Mouse (Mus musculus) kidney, postnatal 25 days (tissue): ENCODE data around the gene Mb21d2.

Experiments used
- DNase-seq, 2 experiments: peaks; one replicate each; pipeline ENCODE4 v3.0.0; 2021; ENCODE audit warnings: mixed read lengths in 2 of 2

Gene Mb21d2

DNA sequence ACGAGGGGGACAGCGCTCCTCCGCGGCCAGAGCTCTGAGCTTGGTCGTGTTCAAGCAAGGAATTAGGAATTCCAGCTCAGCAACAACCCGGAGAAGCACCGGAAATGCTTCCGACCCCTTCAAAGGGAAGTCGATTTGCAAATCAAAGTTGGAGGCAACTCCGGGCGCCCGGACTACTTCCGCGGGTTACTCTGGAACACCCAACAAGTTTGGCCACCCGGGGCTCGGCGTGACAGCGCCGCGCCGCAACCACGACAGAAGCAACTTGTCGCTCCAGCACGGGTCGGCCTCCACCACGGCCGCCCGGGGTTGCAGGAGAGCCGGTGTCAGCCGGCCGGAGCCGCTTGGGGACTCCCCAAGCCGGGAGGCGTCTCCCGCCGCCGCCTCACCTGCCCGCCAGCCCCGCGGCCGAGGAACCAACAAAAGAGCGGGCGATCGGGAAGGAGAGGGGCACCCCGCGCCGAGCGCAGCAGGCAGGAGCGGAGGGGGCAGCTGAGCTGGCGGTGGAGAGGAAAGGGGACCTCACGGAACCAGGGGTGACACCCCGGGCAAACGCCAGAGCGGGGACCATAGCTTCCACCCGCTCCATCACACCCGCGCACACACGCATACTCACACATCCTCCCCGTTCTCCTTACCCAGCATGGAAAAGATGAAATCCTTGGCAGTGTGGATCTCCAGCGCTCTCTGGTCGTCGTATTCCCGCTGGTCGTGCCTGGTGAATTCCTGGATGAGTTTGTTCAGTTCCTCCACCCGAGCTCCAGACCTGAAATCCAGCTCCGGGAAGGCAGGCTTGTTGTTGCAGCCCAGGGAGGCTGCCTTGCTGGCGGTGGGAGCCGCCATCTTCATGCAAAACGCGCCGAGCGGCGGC is at the start of gene Mb21d2:
Gene Mb21d2 (minus strand): TSS at position 859 of the 871 bp plus-strand sequence.
- peak; percentile 67 to 80 for DNase-seq

DNA sequence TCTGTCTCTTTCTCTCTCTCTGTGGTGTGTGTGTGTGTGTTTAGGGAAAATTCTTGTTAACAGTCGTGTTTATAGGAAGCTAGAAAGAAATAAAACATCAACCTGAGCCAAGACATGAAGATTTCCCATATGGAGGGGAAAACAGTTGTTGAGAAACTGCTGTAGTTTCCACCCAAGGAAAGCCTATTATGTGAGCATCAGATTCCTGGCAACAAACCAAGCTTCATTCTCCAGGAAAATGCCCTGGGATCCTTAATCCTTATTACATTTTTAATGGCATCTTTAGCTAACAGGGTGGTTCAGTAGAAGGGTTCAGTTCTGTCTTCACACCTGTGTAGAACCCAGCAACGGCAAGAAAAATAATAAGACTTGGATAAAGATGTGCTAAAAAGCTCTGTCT is 36.8 kb upstream of the Mb21d2 start:
- DNase-seq, result no peak

DNA sequence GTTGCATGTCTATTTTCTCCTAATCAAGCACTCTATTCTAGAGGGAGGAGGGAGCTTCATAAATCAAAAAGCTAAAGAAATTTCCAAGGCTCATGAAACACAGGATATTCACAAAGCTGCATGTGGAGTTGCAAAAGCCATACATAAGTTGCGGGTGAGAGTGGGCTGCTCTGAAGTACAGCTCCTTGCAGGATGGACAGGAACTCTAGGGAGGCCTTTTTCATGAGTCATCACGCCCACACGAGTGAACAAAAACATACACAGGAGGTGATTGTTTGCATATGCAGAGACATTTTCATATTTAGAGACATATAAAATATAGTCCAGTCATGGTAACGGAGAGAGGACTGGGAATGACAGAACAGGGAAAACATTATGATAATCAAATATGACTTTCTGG is 34.6 kb upstream of the Mb21d2 start:
- DNase-seq, result no peak

DNA sequence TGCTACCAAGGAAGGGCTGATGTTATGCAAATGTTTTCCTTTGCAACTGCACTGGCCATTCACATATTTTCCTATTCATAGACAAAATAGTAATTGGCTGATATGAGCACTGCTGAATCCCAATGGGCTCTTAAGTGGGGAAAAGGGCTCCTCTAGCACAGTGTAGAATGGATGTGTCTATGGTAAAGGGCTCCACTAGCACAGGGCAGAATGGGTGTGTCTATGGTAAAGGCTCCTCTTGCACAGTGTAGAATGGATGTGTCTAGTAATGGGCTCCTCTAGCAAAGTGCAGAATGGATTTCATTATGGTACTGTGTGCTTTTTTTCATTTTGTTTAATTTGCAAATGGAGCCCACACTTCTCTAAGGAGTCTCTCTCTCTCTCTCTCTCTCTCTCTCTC is 33.5 kb upstream of the Mb21d2 start:
- no peak for DNase-seq

DNA sequence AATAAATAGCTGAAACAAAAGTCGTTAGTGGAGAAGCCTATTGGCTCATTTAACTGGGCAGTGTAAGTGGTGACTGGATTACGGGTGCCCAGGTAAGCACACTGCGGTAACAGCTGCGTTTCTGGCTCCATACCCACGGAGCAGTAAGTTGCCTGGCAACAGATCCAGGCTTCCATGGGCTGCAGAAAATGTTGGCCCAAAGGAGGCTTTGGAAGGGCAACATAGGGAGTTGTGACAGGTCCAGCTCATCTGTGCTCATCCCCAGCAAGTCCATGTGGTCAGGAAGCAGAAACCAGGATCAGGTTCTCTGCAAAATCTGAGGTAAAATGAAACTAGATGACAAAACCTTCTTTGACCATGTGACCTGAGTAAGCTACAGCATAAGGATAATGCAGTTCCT is 20.3 kb upstream of the Mb21d2 start:
- DNase-seq, result no peak

DNA sequence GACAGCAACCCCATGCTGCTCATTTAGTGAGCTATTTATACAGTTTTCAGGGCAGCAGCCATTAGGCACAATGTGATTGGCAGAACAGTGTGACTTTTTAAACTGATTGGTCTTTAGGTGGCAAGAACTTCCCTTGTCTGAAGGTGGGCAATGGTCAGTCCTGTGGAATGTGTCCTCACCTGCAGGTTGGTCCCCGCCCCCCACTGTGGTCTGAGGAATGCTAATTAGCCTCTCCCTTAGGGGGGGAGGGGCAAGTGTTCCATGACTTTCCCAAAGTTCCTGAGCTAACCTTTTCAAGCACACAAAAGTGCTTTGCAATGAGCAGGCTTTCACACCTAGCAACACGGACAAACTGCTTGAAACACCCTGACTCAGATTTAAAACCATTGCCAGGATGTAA is 13.8 kb upstream of the Mb21d2 start:
- DNase-seq, result no peak

DNA sequence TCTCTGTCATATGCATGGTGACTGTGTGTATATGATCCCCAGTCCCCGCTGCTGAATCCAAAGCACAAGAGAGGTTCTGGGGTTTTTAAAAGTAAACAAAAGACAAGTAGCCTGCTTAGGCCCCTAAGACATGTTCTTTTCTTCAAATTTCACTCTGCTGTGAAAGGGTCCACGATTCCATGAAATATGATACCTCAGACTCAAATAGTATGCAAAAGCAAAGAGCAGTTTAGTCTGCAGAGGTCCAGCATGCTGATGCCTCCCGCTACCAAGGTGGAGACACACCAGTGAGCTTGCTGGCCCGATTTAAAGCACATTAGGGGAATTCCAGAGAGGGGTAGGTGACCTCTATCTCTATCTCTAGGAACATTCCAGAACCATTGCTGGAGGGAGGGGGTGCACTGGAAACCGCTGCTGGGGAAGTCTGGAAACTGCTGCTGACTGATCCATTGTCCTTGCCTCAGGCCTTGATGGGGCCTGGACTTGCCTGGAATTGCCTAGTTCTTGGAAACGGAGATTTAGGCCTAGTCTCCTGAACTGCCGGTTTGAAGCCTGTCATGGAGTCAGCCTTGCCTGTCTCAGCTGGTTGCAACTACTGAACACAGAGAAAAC is 6.8 kb upstream of the Mb21d2 start:
- no peak for DNase-seq

DNA sequence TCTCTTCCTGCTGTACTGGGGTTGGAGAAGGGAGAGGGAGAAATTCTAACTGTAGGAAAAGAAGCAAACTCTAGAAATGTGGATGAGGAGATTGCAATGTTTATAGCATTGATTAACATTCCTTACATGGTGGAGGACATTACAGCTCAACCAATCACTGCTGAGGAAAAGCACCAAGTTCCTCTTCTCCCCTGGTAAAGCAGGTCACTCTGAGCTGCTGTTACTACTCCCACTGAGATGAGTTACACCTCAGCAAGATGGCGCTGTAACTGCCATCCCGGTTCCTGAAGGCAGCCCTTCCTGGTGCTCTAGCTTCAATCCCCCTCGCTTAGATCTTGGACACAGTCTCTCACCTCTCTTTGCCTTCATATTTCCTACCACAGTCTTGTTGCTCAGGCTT is 6.2 kb upstream of the Mb21d2 start:
- no peak for DNase-seq

DNA sequence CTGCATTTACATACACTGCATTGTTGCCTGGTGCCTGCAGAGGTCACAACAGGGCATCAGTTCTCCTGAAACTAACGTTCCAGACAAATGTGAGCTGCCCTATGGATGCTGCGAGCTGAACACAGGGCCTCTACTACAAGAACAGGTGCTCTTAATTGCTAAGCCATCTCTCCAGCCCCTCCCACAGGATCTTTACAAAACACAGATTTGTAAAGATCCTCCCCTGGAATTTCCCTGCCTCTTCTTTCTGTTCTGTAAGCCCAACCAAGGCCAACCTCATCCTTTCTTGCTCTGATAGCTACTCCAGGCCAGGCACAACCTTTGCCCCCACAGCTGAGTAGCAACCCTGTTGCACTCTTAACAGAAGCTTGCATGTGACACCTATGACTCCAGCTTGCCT is 1.7 kb upstream of the Mb21d2 start:
- peak; percentile 14 to 47 for DNase-seq

DNA sequence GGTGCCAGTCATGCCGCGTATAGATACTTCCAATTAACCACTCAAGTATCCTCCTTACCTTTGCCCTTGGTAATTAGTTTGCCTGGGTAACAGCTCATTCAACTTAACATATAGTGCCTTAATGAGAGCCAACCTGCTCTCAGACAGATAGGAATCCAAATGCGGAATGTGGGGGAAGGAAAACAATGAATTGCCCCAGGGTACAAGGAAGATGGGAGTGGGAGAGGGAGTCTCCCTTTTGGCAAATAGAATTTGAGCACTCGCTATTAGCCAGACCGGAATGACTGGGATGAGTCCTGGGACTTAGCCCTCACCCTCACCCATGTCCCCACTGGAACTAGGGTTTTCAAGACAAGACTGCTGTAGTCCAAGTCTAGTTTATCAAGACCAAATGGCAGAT is 953 bp upstream of the Mb21d2 start:
- no peak for DNase-seq

DNA sequence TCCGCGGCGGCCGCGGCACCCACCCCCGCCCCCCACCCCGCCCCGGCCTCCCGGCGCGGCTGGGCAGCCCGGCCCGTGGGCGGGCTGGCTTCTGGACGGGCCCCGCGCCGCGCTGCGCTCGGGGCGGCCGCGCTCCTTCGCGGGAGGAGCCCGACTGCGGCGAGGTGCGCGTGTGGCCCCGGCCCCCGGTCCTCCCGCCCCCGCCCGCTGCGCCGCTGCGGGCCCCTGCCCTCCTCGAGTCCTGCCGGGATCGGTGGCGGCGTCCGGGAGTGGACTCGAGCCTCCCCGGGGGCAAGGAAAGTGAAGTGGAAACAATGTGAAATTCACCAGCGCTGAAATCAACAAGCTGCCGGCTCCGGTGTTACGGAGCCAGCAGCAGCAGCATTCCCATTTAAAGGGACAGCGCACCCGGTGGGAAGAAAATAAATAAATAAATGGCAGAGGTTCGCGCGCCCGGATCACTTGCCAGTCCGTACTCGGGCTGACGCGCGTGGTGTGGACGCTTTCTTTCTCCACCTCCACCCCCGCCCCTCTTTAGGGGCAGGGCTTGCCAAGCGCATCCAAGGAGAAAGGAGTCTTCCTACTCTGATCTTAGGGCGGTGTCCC is 316 bp upstream of the Mb21d2 start:
- peak; percentile 58 to 82 for DNase-seq

DNA sequence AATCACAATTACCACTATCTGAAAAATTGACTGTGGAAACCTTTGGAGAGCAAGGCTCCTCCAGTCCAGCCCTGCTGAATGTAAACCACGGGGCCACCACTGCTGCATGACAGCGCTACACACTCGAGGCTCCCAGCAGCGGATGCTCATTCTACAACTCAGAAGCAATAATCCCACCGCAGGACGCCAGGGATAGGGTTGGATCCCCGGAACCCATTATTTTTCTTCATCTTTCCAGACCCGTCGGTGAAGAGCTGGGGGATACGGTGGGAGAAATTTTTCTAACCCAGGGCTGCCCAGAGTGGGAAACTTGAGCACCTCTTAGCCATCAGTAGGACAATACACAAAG is 1.0 kb downstream of the Mb21d2 start:
- peak; percentile 25 to 59 for DNase-seq

DNA sequence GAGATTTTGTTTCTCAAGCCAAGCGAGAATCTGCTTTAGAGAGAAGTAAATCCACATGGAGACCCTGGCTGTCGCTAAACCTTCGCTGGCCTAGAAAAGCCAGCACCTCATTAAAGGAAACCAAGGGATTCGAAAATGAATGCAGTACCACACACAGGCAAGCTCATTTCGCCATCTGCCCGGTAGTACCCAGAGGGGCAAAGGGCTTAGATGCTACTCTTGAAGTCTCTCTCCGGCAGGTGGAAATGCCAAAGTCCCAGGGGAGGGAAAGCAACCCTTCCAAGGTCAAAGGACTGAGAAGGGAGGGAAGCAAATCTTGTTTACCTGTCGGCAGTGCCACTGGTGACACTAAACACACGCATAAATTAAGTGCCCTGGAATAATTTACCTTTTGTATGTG is 2.1 kb downstream of the Mb21d2 start:
- peak; percentile 61 to 83 for DNase-seq

DNA sequence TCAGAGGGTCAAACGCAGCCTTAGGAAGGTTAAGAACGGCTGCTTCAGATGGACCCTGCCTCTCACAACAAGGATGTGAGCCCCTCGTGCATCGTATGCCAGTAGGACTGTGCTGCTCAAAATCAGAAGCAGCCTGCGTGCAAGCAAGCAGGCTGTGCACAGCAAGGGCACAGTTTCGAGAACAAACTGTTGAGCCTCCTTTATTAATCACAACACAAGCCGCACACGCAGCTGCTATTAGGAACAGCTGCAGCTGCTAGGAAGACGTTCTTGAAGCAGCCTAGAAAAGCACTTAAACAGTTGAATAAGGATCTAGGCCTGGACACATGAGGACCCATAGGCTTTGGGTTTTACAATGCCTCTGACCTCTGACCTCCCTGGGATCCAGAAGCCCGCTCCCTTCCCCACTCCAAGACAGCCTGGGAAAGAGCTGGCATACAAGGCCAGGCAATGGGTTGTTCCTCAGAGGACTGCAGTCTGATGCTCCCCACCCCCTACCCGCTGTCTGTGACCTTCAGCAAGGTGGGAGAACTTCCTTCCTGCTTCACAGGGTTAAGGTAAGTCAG is 10.1 kb downstream of the Mb21d2 start:
- no peak for DNase-seq

DNA sequence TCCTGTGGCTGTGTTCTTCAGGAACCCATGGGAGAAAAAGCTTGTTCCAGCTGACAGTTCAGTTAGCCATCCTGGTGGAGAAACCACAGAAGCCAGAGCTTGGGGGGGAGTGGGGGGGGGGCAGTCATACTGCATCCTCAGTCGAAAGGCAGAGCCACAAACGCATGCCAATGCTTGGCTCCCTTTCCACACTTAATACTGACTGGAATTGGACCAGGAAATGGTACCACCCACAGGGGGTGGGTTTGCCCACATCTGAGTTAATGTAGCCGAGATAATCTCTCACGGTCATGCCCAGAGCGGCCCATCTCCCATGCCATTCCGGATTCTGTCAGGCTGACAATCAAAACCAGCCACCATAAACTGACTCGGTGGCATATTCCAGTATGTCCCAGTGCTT is 14.1 kb downstream of the Mb21d2 start:
- no peak for DNase-seq

DNA sequence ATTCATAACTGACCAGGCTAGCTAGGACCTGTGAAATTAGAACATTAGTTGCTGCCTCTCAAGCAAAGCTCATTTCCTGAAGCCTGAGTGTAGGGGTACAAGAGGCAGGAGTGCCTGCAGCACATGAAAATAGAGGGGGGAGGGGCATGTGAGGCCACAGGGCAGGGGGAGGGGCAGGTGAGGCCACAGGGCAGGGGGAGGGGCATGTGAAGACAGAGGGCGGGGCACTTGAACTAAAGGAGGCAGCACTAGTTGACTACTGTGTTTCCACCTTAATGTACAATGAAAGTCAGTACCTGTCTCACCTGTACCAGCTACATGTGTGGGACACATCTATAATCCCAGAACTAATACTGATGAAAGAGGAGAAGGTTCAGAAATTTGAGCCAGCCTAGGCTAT is 14.8 kb downstream of the Mb21d2 start:
- no peak for DNase-seq

DNA sequence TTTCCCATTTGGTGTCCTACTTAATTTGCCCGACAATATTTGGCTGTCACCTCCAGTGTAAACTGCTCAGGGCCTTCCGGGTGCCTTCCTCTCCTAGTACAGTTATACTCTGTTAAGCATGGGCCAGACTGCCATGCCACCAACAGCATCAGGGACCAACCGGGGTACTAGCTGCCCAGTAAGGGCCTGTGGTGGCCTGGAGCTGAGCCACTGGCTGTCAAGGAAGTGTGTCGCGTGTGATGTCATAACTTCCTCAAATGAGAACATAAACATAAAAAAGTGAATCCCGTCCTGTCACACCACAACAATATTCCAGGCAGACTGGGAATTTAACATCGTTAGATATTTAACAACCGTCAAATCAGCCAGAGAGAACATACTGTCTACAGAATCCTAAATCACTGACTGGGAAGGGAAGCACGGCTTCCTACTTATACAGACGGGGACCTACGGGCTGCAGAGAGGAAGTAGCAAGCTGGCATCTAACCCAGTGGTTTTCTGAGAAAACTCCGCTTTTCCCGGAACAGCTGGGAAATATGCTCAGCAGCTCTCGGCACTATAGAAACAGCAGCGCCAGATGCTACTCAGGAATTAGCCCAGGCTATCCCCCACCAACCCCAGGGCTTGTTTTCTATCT is 17.9 kb downstream of the Mb21d2 start:
- DNase-seq, result no peak

DNA sequence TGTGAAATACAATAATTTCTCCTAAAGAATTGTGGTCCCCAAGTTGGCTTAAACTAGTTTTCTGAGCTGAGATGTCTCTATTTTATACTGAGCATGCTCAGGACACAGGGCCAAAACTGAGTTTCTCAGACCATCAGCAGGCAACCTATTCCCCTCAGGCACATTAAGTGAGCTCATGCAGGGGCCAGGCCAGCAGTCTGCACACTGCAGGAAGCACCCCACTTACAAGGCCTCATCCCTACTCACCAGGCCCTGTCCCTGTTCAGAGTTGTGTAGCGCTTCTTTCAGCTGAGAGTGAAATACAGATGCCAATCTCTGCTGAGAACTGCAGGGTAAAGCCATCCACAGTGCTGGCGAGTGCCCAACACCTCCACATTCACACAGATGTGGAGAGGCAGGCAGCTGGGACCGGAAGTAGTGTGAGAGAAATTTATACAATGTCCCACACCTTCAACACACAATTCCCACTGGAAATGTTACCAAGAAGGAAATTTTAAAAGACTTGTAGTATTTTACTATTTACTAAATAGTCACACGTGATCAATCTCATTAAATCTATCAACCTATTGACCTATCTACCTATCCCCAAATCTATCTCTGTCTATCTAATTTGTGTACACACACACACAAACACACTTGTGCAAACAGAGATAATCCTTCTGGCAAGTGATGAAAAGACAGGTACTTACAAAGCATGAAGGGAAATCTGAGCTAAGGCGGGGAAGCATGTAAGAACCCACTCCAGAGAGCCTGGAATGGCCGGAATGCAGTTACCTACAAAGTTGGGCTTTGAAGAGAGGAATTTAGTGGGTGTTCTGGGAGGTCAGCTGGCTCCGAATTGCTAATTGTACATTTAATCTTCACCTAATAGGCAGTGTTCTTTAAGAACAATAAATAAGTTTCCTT is 22.9 kb downstream of the Mb21d2 start:
- peak; percentile 46 to 49 for DNase-seq

DNA sequence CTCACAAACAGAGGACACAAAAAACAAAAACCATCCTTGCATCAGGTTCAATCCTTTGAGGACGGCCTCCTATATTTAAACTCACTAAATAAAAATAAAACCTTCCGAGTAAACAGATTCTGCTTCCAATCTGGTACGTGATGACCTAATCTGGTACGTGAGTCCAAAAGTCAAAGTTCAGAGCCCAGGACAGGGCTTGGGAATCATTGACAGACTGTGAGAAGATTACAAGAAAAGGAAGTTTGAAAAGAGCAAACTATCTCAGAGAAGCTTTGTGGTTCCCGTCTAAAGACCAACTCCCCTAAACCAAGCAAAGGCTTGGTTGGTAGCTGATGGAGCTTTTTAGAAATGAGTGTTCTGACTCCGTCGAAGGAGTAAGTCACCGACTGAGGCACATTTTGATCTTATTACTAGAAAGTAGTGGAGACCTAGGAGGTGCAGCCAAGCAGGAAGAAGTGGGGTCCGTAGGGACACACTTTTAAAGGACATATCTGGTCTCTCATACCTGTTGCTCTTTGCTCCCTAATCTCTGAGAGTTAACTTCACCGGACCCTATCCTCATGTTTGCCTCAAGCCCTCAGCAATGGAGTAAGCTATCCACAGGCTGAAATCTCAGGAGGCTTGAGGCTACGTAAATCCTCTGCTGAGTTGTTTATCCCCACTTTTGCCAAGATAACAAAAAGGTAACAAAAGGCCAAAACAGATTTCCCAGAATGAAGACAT is 23.7 kb downstream of the Mb21d2 start:
- peak; percentile 57 to 66 for DNase-seq

DNA sequence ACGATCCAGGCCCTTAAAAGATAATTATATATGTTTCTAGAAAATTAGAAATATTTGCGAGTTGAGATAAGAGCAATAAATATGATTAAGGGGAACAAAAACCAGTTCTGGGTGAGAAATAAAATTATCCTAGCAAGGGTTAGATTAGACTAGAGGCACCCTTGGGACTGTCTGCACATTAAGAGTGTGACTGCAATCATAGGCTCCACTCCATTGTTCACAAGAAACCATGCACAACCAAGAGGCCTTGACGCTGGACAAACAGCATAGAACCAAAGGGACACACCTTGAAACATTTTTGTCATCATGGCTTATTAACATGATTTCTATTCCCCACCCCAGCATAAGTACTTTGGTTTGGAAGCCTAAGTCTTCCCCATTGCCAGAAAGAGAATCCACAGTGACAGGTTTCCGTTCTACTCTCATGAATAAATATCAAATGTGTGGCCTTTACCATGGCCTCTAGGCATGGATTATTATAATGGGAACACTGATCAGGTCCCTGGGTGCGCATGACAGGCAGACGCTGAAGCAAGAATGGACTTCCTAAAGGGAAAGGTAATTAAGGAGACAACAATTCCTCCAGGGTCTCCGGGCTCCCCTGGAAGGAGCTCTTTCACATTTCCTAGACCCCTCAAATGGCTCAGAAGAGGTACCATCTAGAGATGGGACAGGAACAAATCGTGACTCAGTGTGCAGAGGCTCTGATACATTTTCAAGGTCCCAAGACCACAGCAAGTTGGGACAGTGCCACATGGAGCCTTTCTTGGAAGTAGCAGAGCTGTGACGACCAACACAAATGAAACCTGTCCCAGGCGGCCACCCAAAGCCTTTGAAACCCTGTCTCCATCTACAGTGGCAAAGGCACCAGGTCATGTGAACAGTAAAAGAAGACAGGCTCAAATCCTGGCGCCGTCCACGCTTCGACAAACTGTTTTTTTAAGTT is 26.6 kb downstream of the Mb21d2 start:
- DNase-seq, result no peak
